Mouse (Mus musculus) embryonic facial prominence, embryonic 13.5 days (tissue): ENCODE measurements around the gene S100a7a. TPM values are rescaled to one million over a fixed set of nuclear protein-coding genes. Genes with fewer than 3 reads are reported as not detected.

Experiments used
- ATAC-seq: fragments of 200-750 bp; cut with Nextera tagmentation; 2 replicates; pipeline ENCODE4 v1.8.0; 2017; ENCODE audit warnings: low read depth; ENCODE audit not compliant: insufficient number of reproducible peaks, insufficient read depth, low FRiP score, low TSS enrichment
- H3K27ac ChIP-seq: fragments of 300-500 bp; sonication (generic); 2 replicates; pipeline ENCODE4 v1.5.1; 2015; ENCODE audit warnings: moderate library complexity, mild to moderate bottlenecking, inconsistent platforms
- H3K27me3 ChIP-seq: fragments of 300-500 bp; sonication (generic); 2 replicates; pipeline ENCODE4 v1.6.1; 2015; ENCODE audit warnings: mild to moderate bottlenecking, inconsistent platforms
- H3K36me3 ChIP-seq: fragments of 300-500 bp; sonication (generic); 2 replicates; pipeline ENCODE4 v1.6.1; 2015; ENCODE audit warnings: mild to moderate bottlenecking, inconsistent platforms
- H3K4me1 ChIP-seq: fragments of 300-500 bp; sonication (generic); 2 replicates; pipeline ENCODE4 v1.6.1; 2015; ENCODE audit warnings: inconsistent platforms
- H3K4me2 ChIP-seq: fragments of 300-500 bp; sonication (generic); 2 replicates; pipeline ENCODE4 v1.6.1; 2015; ENCODE audit warnings: moderate library complexity, mild to moderate bottlenecking, inconsistent platforms
- H3K4me3 ChIP-seq: fragments of 300-500 bp; sonication (generic); 2 replicates; pipeline ENCODE4 v1.5.1; 2015; ENCODE audit warnings: mild to moderate bottlenecking, inconsistent platforms
- H3K9ac ChIP-seq: fragments of 300-500 bp; sonication (generic); 2 replicates; pipeline ENCODE4 v1.6.1; 2015; ENCODE audit warnings: mild to moderate bottlenecking, inconsistent platforms
- H3K9me3 ChIP-seq: fragments of 300-500 bp; sonication (generic); 2 replicates; pipeline ENCODE4 v1.6.1; 2016; ENCODE audit warnings: inconsistent platforms
- WGBS: fragments of 180-500 bp; shearing (Covaris S2); methylation state at CpG from one replicate; pipeline ENCODE4 v1.1.7; 2015; ENCODE audit warnings: mixed read lengths; 5-methylcytosine and 5-hydroxymethylcytosine counted together
- polyA plus RNA-seq: library from polyadenylated mRNA; unstranded; fragments of >200 nt; fragmentation: Nextera tagmentation; extraction: Ambion mirVana; gene quantifications from 2 replicates; pipeline ENCODE4 v1.2.1, GENCODE M21; 2015

The S100a7a gene
- polyA plus RNA-seq, 1 experiment from 2014 or later: not detected

DNA sequence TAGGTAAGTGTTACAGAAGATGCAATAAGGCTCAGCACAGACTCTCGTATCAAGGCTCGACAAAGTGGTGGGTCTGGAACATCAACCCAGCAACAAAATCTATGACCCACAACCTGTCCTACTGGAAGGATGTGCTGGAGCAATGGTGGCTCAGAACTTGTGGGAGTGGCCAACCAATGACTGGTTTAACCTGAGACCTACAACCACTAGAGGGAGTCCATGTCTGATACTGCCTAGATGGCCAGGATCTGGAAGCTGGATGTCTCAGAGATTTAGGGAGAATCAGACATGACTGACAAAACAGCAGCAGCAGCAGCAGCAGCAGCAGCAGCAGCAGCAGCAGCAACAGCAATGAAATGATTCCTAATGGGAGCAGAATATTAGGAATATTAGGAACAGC is 10.4 kb downstream of the S100a7a start:
- ATAC-seq: no peak
- Histone ChIP-seq H3K27ac (no peak overlapping the region), H3K36me3 (no peaks in the 10 kb centered on the region), H3K4me3 (no peak overlapping the region), H3K9me3 (no peaks in the 10 kb centered on the region), H3K9ac (no peak overlapping the region), H3K4me1 (peaks cover 5% of the 10 kb centered on the region; the same call in 1 of the 2 replicates), H3K4me2 (no peak overlapping the region), H3K27me3 (no peaks in the 10 kb centered on the region)
- WGBS: 72% methylated on average over 2 of the region's 2 CpGs

DNA sequence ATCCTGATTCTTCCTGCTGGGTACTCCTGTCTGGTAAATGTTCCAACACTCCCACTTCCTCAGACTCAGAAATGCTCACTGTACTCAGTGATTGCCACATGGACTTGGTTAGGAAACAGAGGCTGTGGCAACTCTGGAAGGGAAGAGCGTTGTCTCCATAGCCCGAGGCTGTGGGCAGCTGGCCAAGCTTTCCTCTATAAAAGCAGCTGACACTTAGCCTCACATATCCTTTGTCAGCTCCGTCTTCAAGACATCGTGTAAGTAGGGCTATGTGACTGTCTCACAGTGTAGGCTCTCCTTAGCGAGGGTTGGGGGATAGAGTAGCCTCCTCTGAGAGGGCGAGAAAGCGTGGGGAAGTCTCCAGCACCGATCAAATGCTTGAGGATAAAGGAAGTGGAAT is 15.0 kb downstream of the S100a7a start, which contains the start of gene S100a8:
Gene S100a8 (plus strand): TSS at position 133 of the 400 bp plus-strand sequence.
- Histone ChIP-seq H3K9me3 (no peaks in the 10 kb centered on the region), H3K36me3 (no peaks in the 10 kb centered on the region), H3K9ac (no peak within 1 kb of the TSS), H3K4me3 (no peak within 1 kb of the TSS), H3K4me1 (peaks cover 5% of the 10 kb centered on the region; the same call in 1 of the 2 replicates), H3K27ac (no peak within 1 kb of the TSS), H3K4me2 (no peak within 1 kb of the TSS), H3K27me3 (no peaks in the 10 kb centered on the region)
- 45% methylated on average over 8 of the region's 8 CpGs for WGBS
- no peak for ATAC-seq

DNA sequence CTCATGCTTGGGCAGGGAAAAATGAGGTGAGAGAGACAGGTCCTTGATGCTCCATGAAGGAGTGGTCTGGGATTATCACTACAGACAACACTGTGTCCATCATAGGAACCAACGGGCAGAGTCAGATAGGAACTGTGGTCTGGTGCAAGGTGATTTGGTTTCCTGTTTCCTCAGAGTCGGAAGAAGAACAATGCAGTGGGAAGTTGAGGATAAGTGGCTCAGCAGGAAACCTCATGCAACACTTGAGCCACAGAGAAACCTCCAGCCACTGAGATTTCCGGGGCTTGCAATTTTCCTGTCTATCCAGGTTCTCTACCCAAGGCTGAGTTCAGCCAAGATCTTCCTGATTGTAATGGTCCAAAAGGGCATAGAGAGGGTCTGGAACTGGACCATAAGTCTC is 24.8 kb downstream of the S100a7a start:
- Histone ChIP-seq H3K27ac (no peak overlapping the region), H3K4me3 (no peak overlapping the region), H3K9me3 (no peaks in the 10 kb centered on the region), H3K4me1 (no peaks in the 10 kb centered on the region), H3K27me3 (no peaks in the 10 kb centered on the region), H3K36me3 (no peaks in the 10 kb centered on the region), H3K4me2 (no peak overlapping the region), H3K9ac (no peak overlapping the region)
- no peak for ATAC-seq
- WGBS: 60% methylated on average over 3 of the region's 3 CpGs

DNA sequence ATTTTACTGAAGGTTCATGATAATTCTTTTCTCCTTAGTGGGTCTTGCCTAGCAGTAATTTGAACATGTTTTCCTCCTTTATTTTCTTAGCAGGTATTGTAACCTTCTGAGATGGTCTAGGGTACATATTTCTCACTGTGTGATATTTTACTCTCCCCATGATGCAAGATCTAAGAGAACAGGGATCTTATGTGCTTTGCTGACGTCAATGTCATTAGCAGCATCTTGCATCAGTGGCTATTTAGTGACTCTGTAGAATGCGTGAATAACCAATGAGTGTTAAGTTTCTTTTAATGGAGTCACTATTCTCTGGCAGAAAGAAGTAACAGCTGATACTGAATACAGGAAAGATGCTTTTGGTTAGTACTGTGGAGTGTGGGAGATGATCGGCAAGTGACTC is 30.1 kb downstream of the S100a7a start:
- Histone ChIP-seq H3K9me3 (no peaks in the 10 kb centered on the region), H3K4me3 (no peak overlapping the region), H3K4me1 (no peaks in the 10 kb centered on the region), H3K9ac (no peak overlapping the region), H3K27ac (no peak overlapping the region), H3K4me2 (no peak overlapping the region), H3K36me3 (no peaks in the 10 kb centered on the region), H3K27me3 (no peaks in the 10 kb centered on the region)
- WGBS: 82% methylated on average over 3 of the region's 3 CpGs
- ATAC-seq: no peak

DNA sequence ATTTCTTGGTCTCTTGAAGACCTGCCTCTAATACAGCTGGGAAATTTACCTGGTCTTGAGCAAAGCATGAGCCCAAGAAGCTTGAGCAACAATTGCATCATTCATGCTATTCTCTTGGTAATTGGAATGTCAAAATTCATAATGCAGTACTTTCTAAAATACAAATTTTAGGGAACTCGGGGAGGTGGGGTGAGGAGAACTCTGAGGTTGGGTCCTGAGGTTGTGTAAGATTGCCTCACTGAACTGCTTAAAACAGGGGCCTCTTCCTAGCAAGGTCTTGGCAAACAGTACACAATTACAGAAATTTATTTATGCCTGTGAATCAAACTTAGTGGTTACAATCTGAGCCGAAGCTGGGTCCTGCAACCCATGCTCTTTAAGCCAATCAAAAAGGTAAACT is 33.0 kb downstream of the S100a7a start:
- H3K9ac ChIP-seq: no peak overlapping the region
- no peak for ATAC-seq
- H3K4me1 ChIP-seq: no peaks in the 10 kb centered on the region
- no peaks in the 10 kb centered on the region for H3K36me3 ChIP-seq
- 82% methylated on average over 2 of the region's 2 CpGs for WGBS
- H3K27me3 ChIP-seq: no peaks in the 10 kb centered on the region
- no peak overlapping the region for H3K4me3 ChIP-seq
- no peak overlapping the region for H3K27ac ChIP-seq
- no peak overlapping the region for H3K4me2 ChIP-seq
- no peaks in the 10 kb centered on the region for H3K9me3 ChIP-seq

DNA sequence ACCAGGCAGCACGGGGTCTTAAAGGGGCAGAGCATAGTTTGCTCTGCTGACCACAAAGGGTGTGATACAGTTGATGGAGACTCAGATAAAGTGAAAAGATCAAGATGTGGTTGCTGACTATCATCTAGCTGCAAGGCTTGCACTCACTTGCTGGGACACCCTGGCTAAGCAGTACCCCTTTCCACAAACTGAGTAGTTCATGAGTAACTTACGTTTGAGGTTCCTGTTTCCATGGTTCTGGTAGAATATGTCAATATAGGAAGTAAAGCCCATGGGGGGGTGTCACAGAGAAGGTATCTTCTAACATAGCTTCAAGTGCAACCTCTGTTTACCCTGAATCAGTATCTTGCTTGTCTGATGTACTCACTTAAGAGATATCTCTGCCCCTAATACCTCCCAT is 39.7 kb downstream of the S100a7a start:
- H3K9me3 ChIP-seq: no peaks in the 10 kb centered on the region
- no peaks in the 10 kb centered on the region for H3K36me3 ChIP-seq
- no peaks in the 10 kb centered on the region for H3K4me1 ChIP-seq
- no peak overlapping the region for H3K9ac ChIP-seq
- H3K4me2 ChIP-seq: no peak overlapping the region
- 71% methylated on average over 2 of the region's 2 CpGs for WGBS
- no peak for ATAC-seq
- no peak overlapping the region for H3K27ac ChIP-seq
- H3K4me3 ChIP-seq: no peak overlapping the region
- H3K27me3 ChIP-seq: no peaks in the 10 kb centered on the region

DNA sequence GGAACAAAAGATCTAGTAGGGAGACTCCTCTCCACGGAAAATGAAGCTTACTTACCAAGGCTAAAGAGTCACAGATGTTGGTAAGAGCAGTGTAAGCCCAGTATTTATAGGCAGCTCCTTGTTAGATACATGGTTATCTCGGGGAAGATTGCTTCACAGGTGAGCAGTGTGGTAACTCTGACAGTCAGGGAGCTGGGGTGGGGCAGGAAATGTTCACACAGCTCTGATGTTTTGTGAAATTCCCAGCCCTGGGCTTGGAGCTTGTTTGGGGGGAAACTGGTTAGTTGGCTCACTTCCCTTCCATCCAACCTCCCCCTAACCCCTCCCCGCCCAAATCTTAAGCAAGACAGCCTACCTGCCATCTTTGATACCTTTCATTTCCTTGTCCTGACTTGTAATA is 41.8 kb downstream of the S100a7a start, which contains the start of gene S100a9:
Gene S100a9 (minus strand): TSS at position 109 of the 400 bp plus-strand sequence.
- Histone ChIP-seq H3K4me2 (no peak within 1 kb of the TSS), H3K36me3 (no peaks in the 10 kb centered on the region), H3K9ac (no peak within 1 kb of the TSS), H3K27ac (no peak within 1 kb of the TSS), H3K9me3 (no peaks in the 10 kb centered on the region), H3K27me3 (no peaks in the 10 kb centered on the region), H3K4me3 (no peak within 1 kb of the TSS), H3K4me1 (no peaks in the 10 kb centered on the region)
- WGBS: 68% methylated on average over 3 of the region's 3 CpGs
- ATAC-seq: no peak

DNA sequence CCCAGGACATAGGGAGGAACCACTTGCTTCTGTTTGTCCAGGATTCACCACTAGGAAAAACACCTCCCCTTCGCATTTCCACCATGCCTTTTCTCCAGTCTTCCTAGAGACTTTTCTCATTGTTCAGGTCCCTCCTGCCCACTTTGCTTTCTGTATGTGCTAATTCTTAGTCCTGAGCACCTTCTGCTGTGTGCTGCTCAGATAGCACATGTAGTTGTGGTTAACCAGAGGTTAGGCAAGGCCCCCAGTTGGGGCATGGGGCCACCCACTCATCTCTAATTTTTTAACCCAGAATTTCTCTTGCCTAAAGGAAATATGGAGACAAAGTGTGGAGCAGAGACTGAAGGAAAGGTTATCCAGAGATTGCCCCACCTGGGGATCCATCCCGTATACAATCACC is 48.4 kb downstream of the S100a7a start:
- H3K36me3 ChIP-seq: no peaks in the 10 kb centered on the region
- H3K27ac ChIP-seq: no peak overlapping the region
- no peaks in the 10 kb centered on the region for H3K27me3 ChIP-seq
- no peak overlapping the region for H3K4me3 ChIP-seq
- no peak overlapping the region for H3K9ac ChIP-seq
- H3K4me1 ChIP-seq: no peaks in the 10 kb centered on the region
- no peaks in the 10 kb centered on the region for H3K9me3 ChIP-seq
- ATAC-seq: no peak
- WGBS: 87% methylated on average over 2 of the region's 2 CpGs
- no peak overlapping the region for H3K4me2 ChIP-seq

Other genes starting within 250 kb of the S100a7a start
- 31.0 and 31.1 TPM in 2 replicates for gene Ints3, start 220.4 kb upstream of the S100a7a start, polyA plus RNA-seq
- 2.8 and 5.0 TPM in 2 replicates for gene Npr1, start 188.2 kb upstream of the S100a7a start, polyA plus RNA-seq
- 265 and 286 TPM in 2 replicates for gene Ilf2, start 177.9 kb upstream of the S100a7a start, polyA plus RNA-seq
- gene Snapin, start 163.0 kb upstream of the S100a7a start, polyA plus RNA-seq: 85.5 and 100 TPM in 2 replicates
- 187 and 195 TPM in 2 replicates for gene Chtop, start 144.5 kb upstream of the S100a7a start, polyA plus RNA-seq
- 13.5 and 16.5 TPM in 2 replicates for gene S100a1, start 139.6 kb upstream of the S100a7a start, polyA plus RNA-seq
- 24.2 and 26.7 TPM in 2 replicates for gene S100a13, start 139.6 kb upstream of the S100a7a start, polyA plus RNA-seq
- 22.7 and 25.5 TPM in 2 replicates for gene S100a14, start 127.2 kb upstream of the S100a7a start, polyA plus RNA-seq
- gene S100a16, start 116.8 kb upstream of the S100a7a start, polyA plus RNA-seq: 95.0 and 96.5 TPM in 2 replicates
- gene S100a3, start 93.4 kb upstream of the S100a7a start, polyA plus RNA-seq: 0.44 and 0.62 TPM in 2 replicates
- not detected in 2 replicates for gene S100a2, start 63.8 kb upstream of the S100a7a start, polyA plus RNA-seq
- not detected in 2 replicates for gene Gm42674, start 52.1 kb upstream of the S100a7a start, polyA plus RNA-seq
- 18.8 and 19.2 TPM in 2 replicates for gene S100a4, start 50.2 kb upstream of the S100a7a start, polyA plus RNA-seq
- not detected in 2 replicates for gene S100a5, start 45.5 kb upstream of the S100a7a start, polyA plus RNA-seq
- gene S100a6, start 41.1 kb upstream of the S100a7a start, polyA plus RNA-seq: 89.9 and 97.9 TPM in 2 replicates
- 5.9 and 15.4 TPM in 2 replicates for gene S100a8, start 15.0 kb downstream of the S100a7a start, polyA plus RNA-seq
- gene S100a9, start 41.7 kb downstream of the S100a7a start, polyA plus RNA-seq: 4.0 and 13.4 TPM in 2 replicates
- gene Pglyrp4, start 72.9 kb downstream of the S100a7a start, polyA plus RNA-seq: not detected in 2 replicates
- gene Gm5849, start 123.9 kb downstream of the S100a7a start, polyA plus RNA-seq: not detected in 2 replicates